In the genomic region with DNA sequence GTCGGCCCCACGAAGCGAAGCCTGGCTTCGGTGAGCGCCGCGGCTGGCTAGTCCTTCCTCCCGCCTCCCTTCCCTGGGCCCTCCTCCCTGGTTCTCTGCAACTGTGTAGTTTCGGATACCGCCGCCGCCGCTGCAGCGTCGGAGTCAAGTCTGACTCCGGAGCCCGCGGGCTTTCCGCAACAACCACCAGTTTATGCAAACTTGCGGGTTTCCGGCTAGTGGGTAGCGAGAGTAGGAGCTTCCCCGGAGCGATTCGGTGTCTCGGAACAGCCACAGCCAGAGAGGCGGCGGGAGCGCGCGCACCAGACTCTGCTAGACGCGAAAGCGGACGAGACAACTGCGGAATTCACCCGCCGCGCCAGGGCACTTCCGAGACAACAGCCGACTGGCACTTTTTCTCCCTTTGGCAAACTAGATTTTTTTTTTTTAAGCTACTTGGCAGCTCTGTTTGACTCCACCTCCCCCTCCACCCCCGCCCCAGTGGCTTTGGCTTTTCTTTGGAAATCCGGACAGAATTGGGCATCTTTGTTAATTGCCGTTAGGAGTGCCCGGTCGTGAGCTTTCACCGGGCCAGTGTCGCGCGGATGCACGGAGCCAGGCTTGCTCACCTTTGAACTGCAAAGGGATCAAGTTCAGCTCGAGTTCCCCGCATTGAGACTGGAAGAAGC, we compare ENCODE assay signal across 8 mouse cellular contexts. TPM values are rescaled to one million over a fixed set of nuclear protein-coding genes. Genes with fewer than 3 reads are reported as not detected.
DNase-seq lines count a peak whose midpoint lies in the region; ATAC-seq and TF ChIP-seq lines count a peak whose summit lies in the region.

No protein-coding gene starts in this region.

- no peaks in the 10 kb centered on the region for H3K4me1 ChIP-seq in hindbrain, postnatal 0 days (ENCODE audit: insufficient read depth, low read length)

- H3K9ac ChIP-seq in hindbrain, postnatal 0 days (replicated peaks; ENCODE audit: low read length): peak overlapping the region; percentile 67

- H3K27ac ChIP-seq in gastrocnemius, adult 2 months: peak overlapping the region; percentile 83
- H3K27ac ChIP-seq in hindbrain, postnatal 0 days: peak overlapping the region; percentile 92

- H3K9me3 ChIP-seq in hindbrain, postnatal 0 days (ENCODE audit: low read length): no peaks in the 10 kb centered on the region

- intact Hi-C loops in gastrocnemius, adult 2 months (cut with DNase I): no loop called here
- intact Hi-C loops in left cerebral cortex, postnatal 36 days (cut with DNase I): loop anchor here (5.0 to 10.0 kb wide), 3 partner anchors 237 to 1020 kb away; no protein-coding TSS in a partner anchor

- DNase-seq in cerebellum, postnatal 25 days: peak; percentile 60 to 72
- DNase-seq in gastrocnemius, adult 2 months: peak; percentile 70
- peak; percentile 83 for DNase-seq in hindbrain, postnatal 0 days (ENCODE audit: low spot score)
- peak; percentile 68 to 70 for DNase-seq in left cerebral cortex, postnatal 36 days (ENCODE audit: low spot score in 2 of 2)
- peak; percentile 73 for DNase-seq in mesoderm, embryonic 11.5 days (ENCODE audit: low read depth, low spot score)
- peak; percentile 25 for DNase-seq in skeletal muscle tissue, adult 2 months (ENCODE audit: low read depth, low spot score)

- H3K4me2 ChIP-seq in hindbrain, postnatal 0 days (ENCODE audit: low read depth, low read length): peak overlapping the region; percentile 78

- H3K27me3 ChIP-seq in hindbrain, postnatal 0 days (ENCODE audit: insufficient read depth, low read length): no peaks in the 10 kb centered on the region

- TF ChIP-seq CTCF in gastrocnemius, adult 2 months (IDR thresholded peaks at IDR 0.05): no peak
- 0 out of 2 replicates have a peak, but pooled peaks have one; percentile 2 for TF ChIP-seq CTCF in hindbrain, postnatal 0 days (IDR thresholded peaks at IDR 0.05; ENCODE audit: low read depth)

- peak overlapping the region; percentile 84 for H3K4me3 ChIP-seq in gastrocnemius, adult 2 months
- H3K4me3 ChIP-seq in hindbrain, postnatal 0 days (ENCODE audit: low read length): peak overlapping the region; percentile 75

- no peaks in the 10 kb centered on the region for H3K36me3 ChIP-seq in hindbrain, postnatal 0 days (ENCODE audit: insufficient read depth, low read length)

- WGBS in hindbrain, postnatal 0 days: under 1% methylated on average over 52 of the region's 53 CpGs

- ATAC-seq in activated CD4-positive, CD25-positive, alpha-beta regulatory T cell, adult 4 months: peak; percentile 12
- ATAC-seq in hindbrain, postnatal 0 days: peak; percentile 6; the same call in 1 of the 2 replicates
- ATAC-seq in monocyte, adult 5-6 weeks (replicated peaks; ENCODE audit: insufficient number of reproducible peaks, low FRiP score, low TSS enrichment, poor library complexity, severe bottlenecking): no peak

RNA-seq across cellular contexts. Expression of gene Pcdh7, which starts 0.4 kb away (rescaled TPM):
- not detected for polyA plus RNA-seq in activated CD4-positive, CD25-positive, alpha-beta regulatory T cell, adult 4 months (2017; shearing (Covaris generic))
- total RNA-seq in gastrocnemius, adult 2 months (2021): 1 to 10 TPM; 2.3 to 2.9 TPM
- total RNA-seq in hindbrain, postnatal 0 days (2014; rRNA removed): 152 and 157 TPM in 2 replicates
- 25.5 and 26.1 TPM in 2 replicates for polyA plus RNA-seq in hindbrain, postnatal 0 days (2015; fragmentation: Nextera tagmentation; extraction: Ambion mirVana)
- total RNA-seq in left cerebral cortex, postnatal 36 days (2021): 100 to 1,000 TPM; 152 to 173 TPM
- total RNA-seq in monocyte, adult 5-6 weeks (2017): 0.11 to 0.49 TPM (median 0.19 TPM) in 3 replicates

Comparison
In these comparisons a context has a peak if more than half of its experiments do, and no peak if none do; other contexts are left out.
1. DNase-seq: peak in every context shown above with its lines; median percentile 83 in hindbrain, postnatal 0 days; 73 in mesoderm, embryonic 11.5 days; 70 in gastrocnemius, adult 2 months; 69 in left cerebral cortex, postnatal 36 days; 66 in cerebellum, postnatal 25 days; 25 in skeletal muscle tissue, adult 2 months.
2. RNA of gene Pcdh7, which starts 0.4 kb away (total RNA-seq): 152 to 173 TPM in left cerebral cortex, postnatal 36 days and 152 to 157 TPM in hindbrain, postnatal 0 days; 2.3 to 2.9 TPM in gastrocnemius, adult 2 months and 0.11 to 0.49 TPM in monocyte, adult 5-6 weeks; every median in the first group is over 10 times any median in the second.